Mouse (Mus musculus): Measurements from ENCODE around the gene Lmo7. TPM values are rescaled to one million over a fixed set of nuclear protein-coding genes. Genes with fewer than 3 reads are reported as not detected.

Lmo7 gene
- polyA plus RNA-seq, 1 experiment, result 0.08 TPM

DNA sequence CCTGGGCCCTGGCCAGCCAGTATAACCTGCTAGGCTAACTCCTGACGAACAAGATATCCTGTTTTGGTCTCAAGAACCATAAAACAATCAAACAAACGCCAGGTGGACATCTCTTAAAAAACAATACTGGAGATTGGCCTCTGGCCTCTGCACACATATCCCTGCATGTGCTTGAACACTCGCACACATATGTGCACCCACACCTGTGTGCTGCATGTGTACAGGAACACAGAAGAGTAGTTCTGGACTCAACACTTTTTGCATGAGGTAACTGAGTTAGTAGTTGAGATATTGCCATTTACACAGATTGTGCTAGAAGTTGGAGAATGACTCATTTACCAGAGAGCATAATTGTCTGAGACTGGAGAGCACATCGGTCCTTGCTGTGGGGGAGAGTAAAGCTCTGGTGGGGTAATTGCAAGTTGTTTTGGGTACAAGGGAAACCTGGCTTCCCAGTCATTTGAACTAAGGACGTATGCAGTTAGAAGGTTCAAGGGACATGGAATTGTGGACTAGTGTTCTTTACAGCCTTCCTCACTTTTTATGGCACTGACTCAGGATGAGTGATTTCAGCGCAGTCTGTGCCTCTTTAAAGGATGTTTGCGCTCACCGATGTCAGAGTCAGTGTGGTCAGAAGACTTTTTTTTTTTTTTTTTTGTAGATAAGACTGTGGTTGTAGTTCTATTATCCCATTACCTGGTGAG lies 148.7 kb downstream of the Lmo7 start:
- Histone ChIP-seq H3K4me1 (ENCODE audit: control insufficient read depth) (no peaks in the 10 kb centered on the region), H3K4me3 (replicated peaks) (no peak overlapping the region), H3K9me3 (ENCODE audit: control insufficient read depth, low read length) (no peaks in the 10 kb centered on the region), H3K36me3 (ENCODE audit: control insufficient read depth) (no peaks in the 10 kb centered on the region), H3K27me3 (ENCODE audit: control insufficient read depth) (no peaks in the 10 kb centered on the region)
- TF ChIP-seq TAL1 (IDR thresholded peaks at IDR 0.05; ENCODE audit: low read length) (no peak), GATA1 (IDR thresholded peaks at IDR 0.05; ENCODE audit: low read length) (no peak)

DNA sequence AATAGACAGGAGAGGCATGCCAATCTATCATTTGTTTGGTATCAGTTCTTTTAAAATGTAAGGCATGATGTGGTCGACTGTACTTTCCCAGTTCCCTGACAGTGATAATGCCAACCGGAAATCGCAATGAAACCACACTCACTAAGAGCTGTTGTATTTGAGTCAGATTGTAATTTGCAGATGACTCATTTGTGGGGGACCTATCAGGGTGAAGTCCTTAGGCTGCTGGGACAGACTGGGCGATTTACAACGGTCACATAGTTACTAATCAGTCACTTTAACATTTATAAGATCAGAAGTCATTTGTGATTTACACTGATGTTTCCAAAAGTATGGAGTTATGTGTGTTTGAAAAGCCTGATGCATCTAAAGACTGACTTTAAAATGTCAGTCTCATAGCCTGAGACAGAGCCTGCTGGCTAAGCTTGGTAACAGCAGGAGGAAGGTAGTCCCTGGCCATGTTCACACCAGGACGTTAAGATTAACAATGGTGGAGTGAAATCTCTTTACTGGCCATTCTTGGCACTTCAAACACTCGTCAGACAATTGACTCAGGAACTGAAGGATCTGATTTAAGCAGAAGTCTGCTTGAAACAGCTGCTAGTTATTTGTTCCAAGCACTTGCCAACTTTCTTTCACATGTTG lies 149.4 kb downstream of the Lmo7 start:
- H3K36me3 ChIP-seq (ENCODE audit: control insufficient read depth), result no peaks in the 10 kb centered on the region
- H3K4me3 ChIP-seq (replicated peaks), result no peak overlapping the region
- no peaks in the 10 kb centered on the region for H3K4me1 ChIP-seq (ENCODE audit: control insufficient read depth)
- no peak for TF ChIP-seq GATA1 (IDR thresholded peaks at IDR 0.05; ENCODE audit: low read length)
- TF ChIP-seq TAL1 (IDR thresholded peaks at IDR 0.05; ENCODE audit: low read length), result no peak
- no peaks in the 10 kb centered on the region for H3K9me3 ChIP-seq (ENCODE audit: control insufficient read depth, low read length)
- H3K27me3 ChIP-seq (ENCODE audit: control insufficient read depth), result no peaks in the 10 kb centered on the region

DNA sequence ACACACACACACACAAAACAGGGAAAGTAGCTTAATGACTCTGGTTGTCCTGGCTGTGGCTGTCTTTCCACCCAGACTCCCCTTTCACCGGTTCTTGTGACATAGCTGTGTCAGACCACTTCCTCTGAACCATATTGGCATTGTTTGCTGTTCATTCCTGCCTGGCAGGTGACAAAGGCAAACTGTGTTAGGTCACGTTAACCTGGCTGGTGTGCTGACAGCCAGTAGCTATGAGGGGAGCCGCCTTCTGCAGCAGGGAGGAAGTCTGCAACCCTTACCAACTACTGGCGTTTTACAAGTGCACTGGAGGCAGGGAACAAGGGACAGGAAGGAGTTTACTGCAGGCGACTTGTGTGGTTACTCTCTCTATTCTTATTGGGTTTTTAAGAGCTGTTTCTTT lies 153.2 kb downstream of the Lmo7 start:
- TF ChIP-seq GATA1 (IDR thresholded peaks at IDR 0.05; ENCODE audit: low read length), result no peak
- TF ChIP-seq TAL1 (IDR thresholded peaks at IDR 0.05; ENCODE audit: low read length), result no peak
- Histone ChIP-seq H3K36me3 (ENCODE audit: control insufficient read depth) (no peaks in the 10 kb centered on the region), H3K4me3 (replicated peaks) (no peak overlapping the region), H3K4me1 (ENCODE audit: control insufficient read depth) (no peaks in the 10 kb centered on the region), H3K27me3 (ENCODE audit: control insufficient read depth) (no peaks in the 10 kb centered on the region), H3K9me3 (ENCODE audit: control insufficient read depth, low read length) (peaks cover 12% of the 10 kb centered on the region)

DNA sequence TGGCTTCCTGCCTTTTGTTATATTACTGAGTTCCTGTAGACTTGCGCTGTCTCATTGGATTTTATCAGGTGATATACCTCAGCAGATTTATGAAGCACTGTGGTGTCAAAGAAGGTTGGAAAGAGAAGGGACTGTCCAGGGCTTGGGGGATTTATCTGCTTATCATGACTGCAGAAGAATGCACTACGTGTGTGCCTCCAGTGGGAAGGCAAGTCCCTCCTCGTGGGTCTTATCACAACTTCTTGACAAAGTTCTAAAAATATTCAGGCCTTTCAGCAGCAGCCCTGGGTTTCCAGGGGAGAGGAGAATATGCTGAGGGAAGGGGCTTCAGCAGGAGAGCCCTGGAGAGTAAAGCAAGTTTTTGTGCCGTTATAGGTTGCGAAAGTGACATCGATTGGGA lies 154.0 kb downstream of the Lmo7 start:
- no peaks in the 10 kb centered on the region for H3K27me3 ChIP-seq (ENCODE audit: control insufficient read depth)
- H3K4me3 ChIP-seq (replicated peaks), result no peak overlapping the region
- no peaks in the 10 kb centered on the region for H3K4me1 ChIP-seq (ENCODE audit: control insufficient read depth)
- H3K36me3 ChIP-seq (ENCODE audit: control insufficient read depth), result no peaks in the 10 kb centered on the region
- peaks cover 12% of the 10 kb centered on the region for H3K9me3 ChIP-seq (ENCODE audit: control insufficient read depth, low read length)
- no peak for TF ChIP-seq TAL1 (IDR thresholded peaks at IDR 0.05; ENCODE audit: low read length)
- no peak for TF ChIP-seq GATA1 (IDR thresholded peaks at IDR 0.05; ENCODE audit: low read length)

DNA sequence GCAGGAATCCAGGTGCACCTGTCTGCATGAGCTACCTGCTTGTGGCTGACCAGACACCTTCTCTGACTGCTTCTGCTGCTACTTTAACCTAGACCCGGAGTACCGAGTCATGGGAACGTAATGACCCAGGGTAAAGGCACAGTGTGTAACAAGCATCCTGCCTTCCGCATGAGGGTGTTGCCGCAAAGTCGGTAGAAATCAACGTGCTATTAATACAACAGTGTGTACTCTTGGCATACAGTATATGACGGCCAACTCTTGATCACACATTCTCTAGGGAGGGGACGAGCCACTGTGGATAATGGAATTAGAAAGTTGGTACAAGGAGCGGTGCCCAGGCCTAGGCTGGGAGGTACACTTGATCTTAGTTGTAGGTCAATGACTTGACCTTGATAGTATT lies 156.6 kb downstream of the Lmo7 start:
- TF ChIP-seq GATA1 (IDR thresholded peaks at IDR 0.05; ENCODE audit: low read length) (no peak), TAL1 (IDR thresholded peaks at IDR 0.05; ENCODE audit: low read length) (no peak)
- Histone ChIP-seq H3K27me3 (ENCODE audit: control insufficient read depth) (no peaks in the 10 kb centered on the region), H3K4me3 (replicated peaks) (no peak overlapping the region), H3K36me3 (ENCODE audit: control insufficient read depth) (no peaks in the 10 kb centered on the region), H3K4me1 (ENCODE audit: control insufficient read depth) (no peaks in the 10 kb centered on the region), H3K9me3 (ENCODE audit: control insufficient read depth, low read length) (peaks cover 12% of the 10 kb centered on the region)

DNA sequence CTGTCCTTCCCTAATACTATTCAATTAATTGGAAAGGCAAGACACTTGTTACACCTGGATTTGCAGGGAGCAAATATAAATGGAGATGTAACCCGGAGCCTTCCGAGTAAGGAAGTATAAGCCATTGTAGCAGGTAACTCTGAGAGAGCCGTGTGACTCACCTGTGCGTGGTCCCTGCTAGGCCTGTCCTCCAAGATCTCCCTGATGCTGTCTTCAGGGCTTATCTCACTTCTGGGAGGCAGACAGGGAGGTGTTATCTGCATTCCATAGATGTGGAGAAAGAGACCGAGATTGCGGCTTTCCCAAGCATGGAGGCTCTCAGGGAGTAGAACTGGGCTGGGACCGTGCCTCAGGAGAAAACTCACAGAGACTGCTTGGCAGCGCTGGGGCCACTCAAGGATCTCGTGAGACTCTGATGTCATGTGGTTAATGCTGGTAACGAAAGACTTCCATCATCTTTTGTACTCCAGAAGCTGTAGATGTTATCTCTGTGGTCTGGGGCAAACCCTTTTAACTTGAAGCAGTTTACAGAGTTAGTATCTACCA lies 162.2 kb downstream of the Lmo7 start:
- Histone ChIP-seq H3K4me3 (replicated peaks) (no peak overlapping the region), H3K27me3 (ENCODE audit: control insufficient read depth) (no peaks in the 10 kb centered on the region), H3K4me1 (ENCODE audit: control insufficient read depth) (no peaks in the 10 kb centered on the region), H3K9me3 (ENCODE audit: control insufficient read depth, low read length) (peaks cover 4% of the 10 kb centered on the region), H3K36me3 (ENCODE audit: control insufficient read depth) (no peaks in the 10 kb centered on the region)
- no peak for TF ChIP-seq TAL1 (IDR thresholded peaks at IDR 0.05; ENCODE audit: low read length)
- no peak for TF ChIP-seq GATA1 (IDR thresholded peaks at IDR 0.05; ENCODE audit: low read length)

DNA sequence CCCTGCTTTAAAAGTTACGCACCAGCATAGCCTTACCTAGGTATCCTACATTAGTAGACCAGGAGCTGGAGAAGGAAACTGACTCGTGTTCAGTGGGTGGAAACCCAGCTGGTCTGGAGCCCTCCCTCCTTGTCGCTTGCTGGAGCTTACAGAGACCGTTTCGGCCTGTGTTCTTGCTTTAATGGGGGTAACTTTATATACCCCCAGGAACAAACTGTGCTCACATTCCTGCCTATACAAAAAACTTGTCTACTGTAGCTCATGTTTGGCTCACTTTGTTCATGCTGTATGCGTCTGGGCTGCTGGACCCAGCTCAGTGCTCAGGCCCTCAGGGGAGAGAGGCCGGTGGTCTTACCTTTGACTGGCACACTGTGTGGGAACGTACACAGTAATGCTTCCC lies 162.7 kb downstream of the Lmo7 start:
- Histone ChIP-seq H3K4me1 (ENCODE audit: control insufficient read depth) (no peaks in the 10 kb centered on the region), H3K9me3 (ENCODE audit: control insufficient read depth, low read length) (peaks cover under 1% of the 10 kb centered on the region; the same call in 1 of the 2 replicates), H3K36me3 (ENCODE audit: control insufficient read depth) (no peaks in the 10 kb centered on the region), H3K4me3 (replicated peaks) (no peak overlapping the region), H3K27me3 (ENCODE audit: control insufficient read depth) (no peaks in the 10 kb centered on the region)
- TF ChIP-seq TAL1 (IDR thresholded peaks at IDR 0.05; ENCODE audit: low read length) (no peak), GATA1 (IDR thresholded peaks at IDR 0.05; ENCODE audit: low read length) (no peak)

DNA sequence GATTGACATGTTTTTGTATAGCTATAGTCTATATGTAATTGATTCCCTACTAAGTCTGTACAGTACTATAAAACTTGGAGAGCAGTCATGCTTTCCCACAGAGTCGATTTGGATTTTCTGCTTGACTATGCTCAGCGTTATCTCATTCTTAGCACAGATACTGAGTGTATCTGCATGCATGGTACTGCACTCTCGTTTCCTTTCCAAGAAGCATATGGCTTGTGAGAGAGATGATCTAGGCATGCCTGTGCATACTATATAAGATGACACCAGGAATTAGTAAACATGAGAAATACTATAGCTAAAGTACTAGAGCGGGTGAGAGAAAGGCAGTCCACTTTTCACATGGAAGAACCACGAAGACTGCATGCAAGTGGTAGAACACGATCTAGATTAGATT lies 163.5 kb downstream of the Lmo7 start:
- Histone ChIP-seq H3K27me3 (ENCODE audit: control insufficient read depth) (no peaks in the 10 kb centered on the region), H3K9me3 (ENCODE audit: control insufficient read depth, low read length) (no peaks in the 10 kb centered on the region), H3K4me1 (ENCODE audit: control insufficient read depth) (no peaks in the 10 kb centered on the region), H3K4me3 (replicated peaks) (no peak overlapping the region), H3K36me3 (ENCODE audit: control insufficient read depth) (no peaks in the 10 kb centered on the region)
- no peak for TF ChIP-seq GATA1 (IDR thresholded peaks at IDR 0.05; ENCODE audit: low read length)
- no peak for TF ChIP-seq TAL1 (IDR thresholded peaks at IDR 0.05; ENCODE audit: low read length)

DNA sequence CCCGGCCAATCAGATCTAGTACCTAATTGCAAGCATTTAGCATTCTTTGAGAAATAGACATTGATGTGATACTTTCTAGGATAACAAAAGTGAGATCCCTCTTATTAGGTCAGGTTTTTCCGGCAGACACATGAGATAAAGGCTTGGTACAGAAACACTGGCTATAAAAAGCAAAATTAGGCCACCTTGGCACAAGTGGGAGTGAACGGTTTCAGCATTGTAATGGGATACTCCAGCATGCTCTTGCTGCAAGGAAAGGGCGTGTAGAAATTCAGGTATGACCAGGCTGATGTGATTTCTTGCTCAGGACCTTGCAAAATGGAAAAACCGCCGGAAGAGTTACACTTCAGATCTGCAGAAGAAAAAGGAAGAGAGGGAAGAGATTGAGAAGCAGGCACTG lies 168.5 kb downstream of the Lmo7 start:
- TF ChIP-seq TAL1 (IDR thresholded peaks at IDR 0.05; ENCODE audit: low read length), result no peak
- no peak for TF ChIP-seq GATA1 (IDR thresholded peaks at IDR 0.05; ENCODE audit: low read length)
- H3K27me3 ChIP-seq (ENCODE audit: control insufficient read depth), result no peaks in the 10 kb centered on the region
- peaks cover 2% of the 10 kb centered on the region; the same call in 1 of the 2 replicates for H3K9me3 ChIP-seq (ENCODE audit: control insufficient read depth, low read length)
- H3K4me3 ChIP-seq (replicated peaks), result no peak overlapping the region
- no peaks in the 10 kb centered on the region for H3K4me1 ChIP-seq (ENCODE audit: control insufficient read depth)
- no peaks in the 10 kb centered on the region; the same call in 1 of the 2 replicates for H3K36me3 ChIP-seq (ENCODE audit: control insufficient read depth)

Measured in erythroblast, embryonic 14.5 days (primary cell).